Mouse (Mus musculus) kidney, postnatal 36 days (tissue): ENCODE measurements around the gene Olfr1330.
"Not testable (repeated sequence)": the region's sequence is repeated elsewhere in the genome, so short reads cannot be mapped to it uniquely, and the experiment has no call there.

ENCODE experiments used
- DNase-seq, 2 experiments: peaks; one replicate each; pipeline ENCODE4 v3.0.0; 2021 to 2022; ENCODE audit warnings: mixed read lengths in 2 of 2

Olfr1330 gene

DNA sequence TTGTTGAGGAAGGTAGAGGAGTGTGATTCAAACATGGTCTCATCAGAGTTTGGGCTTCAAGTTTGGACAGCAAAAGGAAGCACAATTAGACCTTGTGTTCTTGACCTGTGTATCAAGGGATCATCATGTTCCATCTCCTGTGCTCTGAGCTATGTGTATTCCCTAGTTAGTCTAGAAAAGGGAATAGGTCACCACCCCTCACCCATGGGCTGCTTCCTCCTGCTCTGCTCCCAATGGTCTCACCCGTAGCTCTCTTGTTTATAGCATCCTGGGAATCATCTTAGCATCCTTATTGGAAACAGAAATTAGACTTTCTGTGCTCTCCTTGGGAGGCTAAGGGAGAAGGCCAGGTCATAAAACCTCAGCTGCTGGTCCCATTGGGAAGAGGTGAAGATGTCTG lies at the start of gene Olfr1330:
Gene Olfr1330 (plus strand): TSS at position 301 of the 400 bp plus-strand sequence.
- no peak for DNase-seq

DNA sequence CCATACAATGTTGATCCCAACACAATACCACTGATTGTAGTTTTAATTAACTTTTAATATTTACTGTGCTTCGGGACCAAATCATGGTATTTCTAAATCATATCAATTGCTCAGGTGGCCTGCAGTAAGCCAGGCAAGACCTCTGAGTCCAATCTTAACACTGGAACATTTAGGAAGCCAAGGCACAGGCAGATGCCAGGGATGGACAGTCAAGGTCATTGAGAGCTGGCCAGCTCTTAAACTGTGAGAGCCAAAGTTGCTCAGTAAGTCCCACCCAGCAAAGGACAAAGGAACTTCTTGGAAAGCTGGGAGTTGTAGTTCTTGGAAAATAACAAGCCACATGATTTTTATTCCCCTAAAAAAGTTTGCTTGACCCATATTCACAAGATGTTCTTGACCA lies 26.6 kb upstream of the Olfr1330 start:
- no peak for DNase-seq

DNA sequence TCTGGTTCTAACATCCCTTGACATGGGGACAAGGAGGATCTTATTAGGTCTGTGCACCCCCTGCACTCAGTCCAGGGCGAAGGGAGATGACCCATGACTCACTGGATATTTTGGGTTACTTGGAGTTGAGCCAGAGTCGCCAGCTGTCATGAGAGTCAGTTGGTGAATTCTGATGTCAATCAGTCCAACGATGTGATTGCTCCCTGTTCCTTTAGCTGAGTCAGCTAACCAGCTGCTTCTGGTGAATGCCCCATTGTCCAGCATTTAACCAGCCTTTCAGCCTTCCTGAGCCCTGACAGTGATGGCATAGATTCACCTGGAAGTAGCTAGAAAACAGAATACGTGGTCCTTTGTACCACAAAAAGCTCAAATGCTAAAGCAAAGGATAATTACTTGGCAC lies 25.7 kb upstream of the Olfr1330 start:
- DNase-seq, result no peak

DNA sequence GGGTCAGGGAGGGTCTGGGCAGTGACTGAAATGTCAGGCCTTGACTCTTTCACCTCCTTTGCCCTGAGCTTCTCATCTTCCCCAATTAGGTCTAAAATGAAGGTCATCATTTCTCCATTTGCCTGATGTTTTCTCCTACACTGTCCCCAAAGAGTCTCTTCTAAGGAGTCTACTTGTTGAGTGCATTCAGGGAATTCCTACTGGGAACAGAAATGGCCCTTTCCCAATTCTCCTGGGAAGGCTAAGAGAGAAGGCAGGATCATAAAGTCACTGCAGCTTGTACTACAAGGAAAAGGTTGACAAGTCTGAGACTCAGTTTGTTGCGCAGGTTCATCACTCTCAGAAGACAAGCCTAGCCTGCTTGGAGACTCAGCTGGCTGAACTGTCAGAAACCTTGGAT lies 24.0 kb upstream of the Olfr1330 start, which contains the start of gene Olfr1331:
Gene Olfr1331 (plus strand): TSS at position 301 of the 400 bp plus-strand sequence.
- no peak for DNase-seq

DNA sequence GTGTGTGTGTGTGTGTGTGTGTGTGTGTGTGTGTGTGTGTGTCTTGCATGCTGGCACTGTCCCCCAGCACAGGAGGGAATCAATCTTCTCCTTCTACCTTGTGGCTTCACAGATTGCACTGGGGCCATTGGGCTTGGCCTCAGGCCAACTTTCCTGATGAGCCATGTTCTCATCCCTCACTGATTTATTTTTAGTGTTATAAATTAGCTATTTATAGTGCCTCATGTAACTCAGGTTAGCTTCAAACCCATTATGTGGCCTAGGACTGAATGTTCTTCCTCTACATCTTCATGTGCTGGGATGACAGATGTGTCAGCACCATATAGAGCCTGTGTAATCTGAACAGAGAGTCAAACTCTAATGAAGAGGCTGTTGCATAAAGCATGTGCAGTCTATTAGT lies 20.8 kb upstream of the Olfr1330 start:
- no peak for DNase-seq

DNA sequence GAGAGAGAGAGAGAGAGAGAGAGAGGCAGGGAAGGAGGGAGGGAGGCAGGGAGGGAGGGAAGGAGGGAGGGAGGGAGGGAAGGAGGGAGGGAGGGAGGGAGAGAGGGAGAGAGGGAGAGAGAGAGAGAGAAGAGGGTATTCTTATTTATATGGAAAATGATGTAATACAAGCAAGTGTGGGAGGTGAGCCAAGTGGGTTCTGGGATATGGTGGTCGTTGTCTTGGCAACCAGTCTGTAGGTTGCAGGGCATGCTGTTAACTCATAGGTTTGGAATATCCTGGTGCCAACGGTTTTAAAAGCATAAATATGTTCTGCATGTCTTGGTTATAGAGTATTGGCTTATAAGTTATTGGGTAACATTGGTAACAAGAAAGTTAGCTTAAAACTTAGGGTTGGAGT lies 13.6 kb downstream of the Olfr1330 start:
- DNase-seq, result no peak

DNA sequence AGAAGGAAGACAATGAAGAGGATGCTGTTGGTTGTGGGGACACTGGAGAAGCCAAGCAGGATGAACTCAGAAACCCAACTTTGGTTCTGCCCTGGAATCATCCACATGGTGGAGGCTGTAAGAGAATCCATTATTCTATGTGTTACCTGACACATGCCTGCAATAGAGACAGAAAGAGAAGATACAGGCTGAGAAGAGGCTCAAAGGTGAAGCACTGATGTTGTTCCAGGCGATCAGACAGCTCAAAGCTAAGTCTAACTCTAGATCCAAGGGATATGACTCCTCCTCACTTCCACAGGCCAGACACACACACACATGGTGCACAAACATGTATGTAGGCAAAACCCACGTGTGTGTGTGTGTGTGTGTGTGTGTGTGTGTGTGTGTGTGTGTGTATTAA lies 29.0 kb downstream of the Olfr1330 start, which contains the start of gene Olfr1329:
Gene Olfr1329 (minus strand): TSS at position 101 of the 400 bp plus-strand sequence.
- not testable (repeated sequence) for DNase-seq

DNA sequence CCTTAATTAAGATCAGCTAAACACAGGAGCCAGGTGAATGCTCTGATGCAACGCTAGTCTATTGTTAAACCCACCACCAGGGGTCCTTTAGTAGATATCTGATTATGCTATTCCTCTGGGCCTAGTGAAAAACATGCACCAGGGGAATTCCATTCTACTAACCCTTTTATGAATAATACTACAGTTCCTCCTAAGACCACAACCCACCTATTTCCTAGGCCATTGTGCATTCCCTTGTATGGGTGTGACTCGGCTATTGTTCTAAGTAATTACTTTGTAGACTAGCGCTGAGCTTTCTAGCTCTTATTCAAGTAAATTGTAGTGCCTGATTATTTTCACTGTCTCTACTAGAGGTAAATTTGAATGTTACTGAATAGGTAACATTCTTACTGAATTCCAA lies 42.9 kb downstream of the Olfr1330 start:
- not testable (repeated sequence) for DNase-seq

DNA sequence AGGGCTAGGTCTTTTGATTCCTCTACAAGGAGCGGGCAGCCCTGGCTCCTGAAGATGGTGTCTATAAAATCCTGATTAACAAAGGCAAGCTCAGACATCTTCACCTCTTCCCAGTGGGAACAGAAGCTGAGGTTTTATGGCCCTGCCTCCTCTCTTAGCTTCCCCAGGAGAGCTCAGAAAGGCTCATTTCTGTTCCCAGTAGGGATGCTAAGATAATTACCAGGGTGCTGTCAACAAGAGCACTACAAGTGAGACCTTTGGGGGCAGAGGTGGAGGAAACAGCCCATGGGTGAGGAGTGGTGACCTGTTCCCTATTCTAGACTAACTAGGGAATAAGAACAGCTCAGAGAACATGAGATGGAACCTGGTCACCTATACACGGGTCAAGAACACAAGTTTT lies 50.1 kb downstream of the Olfr1330 start, which contains the start of gene Olfr1328:
Gene Olfr1328 (minus strand): TSS at position 101 of the 400 bp plus-strand sequence.
- no peak for DNase-seq
